Mouse (Mus musculus) telencephalon, adult 2 months (tissue): Measurements from ENCODE around the gene Galnt17.
A peak's percentile ranks its signal among the peaks of the same experiment; 100 is the strongest.

Experiments used
- DNase-seq: peaks from one replicate; pipeline ENCODE4 v3.0.0-alpha.2; 2011; ENCODE audit warnings: low read depth, low spot score

Gene Galnt17

DNA sequence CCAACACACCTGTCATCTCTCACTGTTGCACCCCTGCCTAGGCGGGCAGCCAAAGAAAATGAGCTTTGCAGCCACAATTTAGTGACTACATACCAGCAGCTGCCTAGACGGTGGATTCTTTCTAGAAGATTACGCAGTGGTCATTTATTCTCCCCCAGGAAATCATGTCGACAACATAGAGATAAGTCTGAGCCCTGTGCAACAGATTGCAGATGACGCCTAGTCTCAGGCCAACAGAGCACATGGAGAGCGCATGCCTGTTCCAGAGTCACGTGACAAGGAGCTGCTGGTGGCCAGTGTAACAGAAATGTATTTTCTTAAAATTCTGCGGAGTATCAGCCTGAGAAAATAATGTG lies 380.5 kb downstream of the Galnt17 start:
- DNase-seq = no peak

DNA sequence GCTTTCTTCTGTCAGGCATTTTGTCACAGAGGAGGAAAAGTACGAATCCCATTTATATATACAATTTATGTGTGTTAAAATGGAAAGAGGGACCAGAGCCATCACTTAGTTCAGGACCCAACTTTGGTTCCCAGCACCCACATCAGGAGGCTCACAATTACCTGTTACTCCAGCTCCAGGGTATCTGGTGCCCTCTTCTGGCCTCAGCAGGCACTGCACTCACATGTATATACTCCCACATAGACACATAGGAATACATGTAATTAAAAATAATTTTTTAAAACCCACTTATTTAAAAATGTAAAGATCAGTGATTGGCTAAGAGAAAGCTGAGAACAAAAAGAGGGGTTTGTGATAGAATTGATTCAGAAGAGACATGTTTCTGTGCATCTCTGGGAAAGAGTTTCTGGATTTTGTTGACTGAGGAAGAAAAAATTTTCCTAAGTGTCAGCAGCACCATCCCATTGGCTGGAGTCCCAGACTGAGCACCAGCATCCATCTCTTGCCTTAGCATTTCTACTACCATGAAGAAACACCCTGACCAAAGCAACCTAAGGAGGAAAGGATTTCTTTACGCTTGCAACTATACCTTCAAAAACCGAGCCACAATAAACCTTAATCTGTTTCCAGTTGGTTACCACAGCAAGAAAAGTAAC lies 381.0 kb downstream of the Galnt17 start:
- DNase-seq = no peak

GRCm38 (mm10) chr5:130925681-130926080 lies 382.6 kb downstream of the Galnt17 start:
- DNase-seq = no peak

DNA sequence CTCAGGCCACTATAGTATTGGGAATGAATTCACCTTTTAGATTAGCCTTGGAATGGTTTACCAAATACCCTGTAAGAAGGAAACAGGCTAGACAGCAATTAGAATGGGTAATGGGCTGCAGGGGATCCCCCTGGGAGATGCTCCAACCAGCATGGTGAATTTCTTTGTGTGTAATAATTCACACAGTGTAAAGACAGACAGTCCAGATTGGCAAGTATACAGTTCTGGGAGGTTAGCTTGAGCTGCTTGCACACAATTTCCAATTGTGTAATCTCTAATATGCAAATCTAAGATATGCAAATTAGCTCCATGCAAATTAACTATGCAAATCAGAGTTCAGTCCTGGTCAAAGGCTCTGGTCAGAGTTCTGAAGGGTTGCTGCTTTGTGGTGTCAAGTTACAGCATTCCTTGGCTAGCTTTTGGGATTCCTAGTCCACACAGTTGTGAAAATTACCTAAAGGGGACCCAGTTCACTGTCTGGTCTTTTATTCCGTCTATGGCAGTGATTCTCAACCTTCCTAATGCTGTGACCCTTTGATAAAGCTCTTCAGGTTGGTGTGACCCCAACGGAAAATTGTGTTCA lies 384.0 kb downstream of the Galnt17 start:
- DNase-seq = no peak

GRCm38 (mm10) chr5:130919969-130920368 lies 388.3 kb downstream of the Galnt17 start:
- no peak for DNase-seq

DNA sequence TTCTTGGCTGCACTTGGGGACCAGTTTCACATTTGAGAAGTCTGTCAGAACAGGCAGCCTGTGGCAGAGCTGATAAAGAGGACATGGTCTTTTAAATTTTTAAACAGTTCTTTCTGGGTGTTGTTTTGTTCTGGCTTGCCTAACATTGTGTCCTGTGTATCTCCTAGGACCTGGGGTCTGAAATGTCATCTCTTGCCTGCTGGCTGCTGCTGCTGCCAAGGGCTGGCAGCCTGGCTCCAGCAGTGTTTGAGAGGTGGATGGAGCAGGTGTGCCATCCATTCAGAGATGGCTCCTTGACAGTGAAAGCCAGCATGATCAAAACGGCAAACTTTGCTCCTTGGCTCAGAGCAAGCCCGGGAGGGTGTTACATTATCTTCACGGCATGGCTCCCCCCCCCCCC lies 393.7 kb downstream of the Galnt17 start:
- DNase-seq = no peak

DNA sequence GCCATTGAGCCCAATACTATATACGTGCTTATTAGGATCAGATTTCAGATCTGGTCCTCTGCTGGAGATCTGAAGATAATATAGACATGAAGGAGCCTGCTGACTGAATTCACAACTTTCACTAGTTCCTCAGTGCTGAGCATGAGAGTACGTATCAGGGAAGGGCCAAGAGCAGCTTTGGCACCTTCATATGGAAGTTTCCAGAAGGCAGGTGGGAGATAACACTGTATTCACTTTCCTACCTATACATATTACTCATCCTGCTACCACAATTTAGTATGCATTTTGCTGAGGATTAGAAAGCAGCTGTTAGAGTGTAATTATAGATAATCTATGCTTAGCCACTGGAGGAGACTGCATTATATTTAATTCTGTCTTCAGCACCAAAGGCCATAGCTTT lies 396.7 kb downstream of the Galnt17 start:
- peak; percentile 13 for DNase-seq

DNA sequence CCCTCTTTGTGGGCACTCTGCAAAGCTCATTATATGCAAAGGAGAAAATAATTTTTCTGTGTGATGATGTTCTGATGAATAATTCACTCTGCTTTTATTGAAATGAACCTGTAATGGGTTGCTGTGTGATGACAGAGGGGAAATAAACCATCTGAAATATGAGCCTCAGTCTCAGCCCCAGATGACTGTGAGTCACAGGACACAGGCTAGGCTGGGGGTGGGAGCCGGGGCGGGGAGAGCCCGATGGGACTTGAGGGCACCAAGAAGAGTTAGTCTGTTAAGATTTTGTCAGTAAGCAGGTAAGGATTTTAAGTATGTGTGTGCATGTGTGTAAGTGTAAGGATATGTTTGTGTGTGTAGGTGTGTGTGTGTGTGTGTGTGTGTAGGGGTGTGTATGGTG lies 406.6 kb downstream of the Galnt17 start:
- DNase-seq = no peak

DNA sequence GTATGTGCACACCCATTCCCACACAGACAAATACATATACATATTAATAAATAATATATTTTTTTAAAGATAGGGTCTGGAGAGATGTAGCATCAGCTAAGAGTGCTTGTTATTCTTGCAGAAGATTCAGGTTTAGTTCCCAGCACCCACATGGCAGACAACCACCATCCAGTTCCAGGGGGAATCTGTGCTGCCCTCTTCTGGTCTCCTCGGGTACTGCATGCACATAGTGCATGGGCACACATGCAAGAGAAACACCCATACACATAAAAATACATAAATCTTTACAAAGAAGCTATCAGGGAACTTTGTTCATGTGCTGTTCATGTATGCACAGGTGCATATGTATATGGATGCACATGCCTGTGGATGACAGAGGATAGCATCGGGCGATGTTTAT lies 412.3 kb downstream of the Galnt17 start:
- no peak for DNase-seq

DNA sequence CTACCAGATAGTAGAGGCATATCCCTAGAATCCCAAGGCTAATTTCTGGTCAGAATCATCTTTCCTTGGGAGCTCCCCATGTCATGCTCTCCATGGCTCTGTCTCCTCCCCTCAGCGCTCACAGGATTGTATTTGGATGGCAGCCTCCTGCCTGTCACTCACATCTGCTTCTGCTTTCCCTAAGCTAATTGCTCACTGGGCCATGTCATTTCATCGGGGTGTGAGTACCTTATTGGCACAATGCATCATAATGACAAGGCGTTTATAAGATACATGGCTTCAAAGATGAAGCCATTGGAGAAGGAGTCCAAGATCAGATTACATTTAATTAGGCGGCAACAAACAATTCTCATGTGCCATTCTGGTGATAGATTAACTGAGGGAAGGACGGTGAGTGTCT lies 416.6 kb downstream of the Galnt17 start:
- DNase-seq = no peak

- DNase-seq = no peak
Measured at GRCm38 (mm10) chr5:130880331-130880730, 428.0 kb downstream of the Galnt17 start.

GRCm38 (mm10) chr5:130875391-130875790 lies 432.9 kb downstream of the Galnt17 start:
- no peak for DNase-seq

DNA sequence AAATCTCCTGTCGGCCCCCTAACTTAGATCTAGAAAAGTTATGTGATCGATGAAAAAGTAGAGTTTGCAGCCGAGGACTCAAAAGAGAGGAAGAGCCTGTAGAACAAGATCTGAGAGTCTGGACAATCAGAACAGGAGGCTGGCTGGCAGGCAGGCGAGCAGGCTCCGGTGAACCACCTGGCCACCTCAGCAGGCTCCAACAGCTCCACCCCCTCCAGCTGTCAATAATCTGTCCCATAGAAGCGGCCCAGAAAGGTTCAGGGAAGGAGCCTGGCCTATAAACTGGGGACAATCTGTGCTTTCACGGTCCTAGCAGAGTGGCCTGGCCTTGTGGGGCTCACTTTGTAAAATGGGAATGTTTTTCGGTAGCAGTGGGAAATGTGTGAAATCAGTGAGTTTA lies 437.2 kb downstream of the Galnt17 start:
- DNase-seq = no peak

DNA sequence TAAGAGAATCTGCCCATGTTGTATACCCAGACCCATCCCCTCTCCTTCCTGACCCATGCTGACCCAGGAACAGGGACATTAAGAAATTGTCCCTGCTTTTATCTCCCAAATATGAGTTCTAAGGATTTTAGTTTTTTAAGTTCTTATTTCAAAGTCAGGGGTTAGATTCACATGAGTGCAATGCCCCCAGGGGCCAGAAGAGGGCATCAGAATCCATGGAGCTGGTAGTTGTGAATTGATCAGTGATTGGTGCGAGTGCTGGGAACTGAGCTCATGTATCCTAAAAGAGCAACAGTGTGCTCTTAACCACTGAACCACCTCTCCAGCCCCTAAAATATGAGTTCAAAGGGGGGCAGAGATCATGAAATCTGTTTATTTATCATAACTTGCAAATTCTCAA lies 438.4 kb downstream of the Galnt17 start:
- no peak for DNase-seq

DNA sequence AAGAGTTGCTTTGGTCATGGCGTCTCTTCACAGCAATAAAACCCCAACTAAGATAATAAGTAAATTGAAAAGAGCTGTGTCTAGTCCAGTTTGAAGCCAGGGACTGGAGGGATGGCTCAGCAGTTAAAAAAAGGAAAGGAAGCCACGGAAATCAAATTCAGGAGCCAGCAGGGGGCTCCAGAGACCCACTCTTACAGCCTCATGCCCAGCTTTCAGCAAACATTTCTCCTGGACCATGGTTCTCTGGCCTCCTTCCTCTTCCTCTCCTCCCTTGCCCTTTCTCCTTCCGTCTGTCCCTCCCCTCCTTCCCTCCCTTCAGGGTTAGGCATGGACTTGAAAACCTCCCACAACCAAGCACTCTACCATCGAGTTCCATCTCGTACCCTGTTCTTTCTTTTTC lies 446.0 kb downstream of the Galnt17 start:
- no peak for DNase-seq

GRCm38 (mm10) chr5:130859736-130860135 lies 448.6 kb downstream of the Galnt17 start:
- DNase-seq = no peak

GRCm38 (mm10) chr5:130858706-130859105 lies 449.6 kb downstream of the Galnt17 start:
- DNase-seq = no peak

DNA sequence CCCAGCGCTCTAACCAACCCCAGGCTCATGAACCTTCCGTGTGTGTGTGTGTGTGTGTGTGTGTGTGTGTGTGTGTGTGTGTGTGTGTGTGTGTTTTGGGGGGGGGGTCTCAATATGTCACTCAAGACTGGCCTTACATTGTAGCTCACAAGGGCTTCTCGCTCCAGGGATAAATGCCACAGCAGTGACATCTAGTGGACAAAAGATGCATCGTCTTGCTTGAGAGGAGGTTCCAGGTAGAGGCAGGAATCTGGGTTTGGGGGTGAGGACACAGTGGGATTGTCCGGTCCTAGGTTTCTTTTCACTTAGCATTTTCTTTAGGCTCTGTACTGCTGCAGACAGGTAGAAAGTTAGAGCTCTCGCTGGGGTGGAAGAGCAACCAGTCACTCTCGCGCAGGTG lies 450.1 kb downstream of the Galnt17 start:
- DNase-seq = no peak

GRCm38 (mm10) chr5:130854430-130854829 lies 453.9 kb downstream of the Galnt17 start:
- peak; percentile 78 for DNase-seq

GRCm38 (mm10) chr5:130853371-130853770 lies 454.9 kb downstream of the Galnt17 start:
- DNase-seq = peak; percentile 65

DNA sequence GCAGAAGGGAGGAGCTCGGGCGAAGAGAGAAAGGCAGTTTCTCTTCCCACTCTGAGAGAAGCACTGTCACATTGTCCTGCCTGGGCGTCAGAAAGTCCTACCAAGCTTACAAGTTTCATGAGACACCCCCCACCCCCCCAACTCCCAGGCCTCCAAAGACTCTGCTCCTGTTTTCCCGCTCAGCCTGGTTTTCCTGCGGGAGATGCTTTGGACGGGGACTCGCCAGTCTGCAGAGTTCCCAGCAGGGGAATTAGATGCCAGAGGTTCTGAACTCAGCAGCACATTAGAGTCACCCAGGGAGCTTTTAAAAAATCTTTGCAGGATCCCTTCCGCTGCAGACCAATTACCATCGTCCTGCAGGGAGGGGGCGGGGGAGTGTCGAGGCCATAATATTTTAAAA lies 456.1 kb downstream of the Galnt17 start:
- no peak for DNase-seq

- no peak for DNase-seq
Measured at GRCm38 (mm10) chr5:130849610-130850009, 458.7 kb downstream of the Galnt17 start.

DNA sequence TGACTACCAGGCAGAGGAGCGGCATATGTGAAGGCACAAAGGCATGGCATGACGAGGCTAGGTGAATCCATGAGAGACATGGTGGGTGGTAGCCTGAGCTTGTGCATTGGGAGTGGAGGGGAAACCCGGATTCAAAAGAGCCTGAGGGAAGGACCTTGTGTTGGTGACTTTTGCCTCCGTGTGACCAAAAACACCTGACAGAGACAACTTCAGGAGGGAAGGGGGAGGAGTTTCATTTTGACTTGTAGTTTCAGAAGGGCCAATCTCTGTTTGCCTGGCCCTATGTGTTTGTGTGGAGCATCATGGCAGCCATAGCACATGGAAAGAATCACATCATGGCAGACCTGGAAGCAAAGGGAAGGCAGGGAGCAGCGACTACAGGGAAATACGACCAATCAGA lies 459.7 kb downstream of the Galnt17 start:
- DNase-seq = no peak

DNA sequence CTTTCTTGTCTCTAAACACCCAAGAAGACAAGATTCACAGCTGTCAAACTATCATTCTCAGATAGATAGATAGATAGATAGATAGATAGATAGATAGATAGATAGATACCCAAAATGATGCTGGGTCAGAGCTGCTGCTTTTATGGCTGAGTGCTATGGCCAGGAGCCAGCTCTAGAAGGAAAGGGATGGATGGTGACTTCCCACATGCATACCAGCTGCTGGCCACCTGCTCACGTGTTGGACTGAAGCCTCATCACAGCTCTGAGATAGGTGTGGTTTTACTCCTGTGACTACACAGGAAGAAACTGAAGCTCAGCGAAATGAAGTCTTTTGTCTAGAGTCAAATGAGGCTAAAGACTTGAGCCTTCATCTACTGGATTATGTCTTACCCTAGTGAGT lies 482.5 kb downstream of the Galnt17 start:
- DNase-seq = no peak
